Mouse (Mus musculus): ENCODE results near the gene 2010111I01Rik. TPM values are rescaled to one million over a fixed set of nuclear protein-coding genes. Genes with fewer than 3 reads are reported as not detected.
A peak's percentile ranks its signal among the peaks of the same experiment; 100 is the strongest.

2010111I01Rik gene
- total and polyA plus RNA-seq, 2 experiments, result 40.8 to 78.1 TPM

- DNase-seq (ENCODE audit: extremely low read depth, low read depth, low spot score), result no peak
- Histone ChIP-seq H3K79me2 (ENCODE audit: control insufficient read depth, insufficient read depth, low read length) (no peaks in the 10 kb centered on the region), H3K27me3 (ENCODE audit: control insufficient read depth, insufficient read depth, low read length) (no peaks in the 10 kb centered on the region), H3K4me1 (ENCODE audit: control insufficient read depth, insufficient read depth, low read length) (peaks cover 12% of the 10 kb centered on the region), H3K27ac (replicated peaks; ENCODE audit: insufficient read depth, low read depth, low read length) (no peak overlapping the region), H3K9ac (ENCODE audit: low read depth, low read length) (no peak overlapping the region), H3K36me3 (ENCODE audit: control insufficient read depth, insufficient read depth, low read length) (no peaks in the 10 kb centered on the region), H3K4me3 (ENCODE audit: insufficient read depth, low read depth, low read length) (no peak overlapping the region)
- WGBS, result 89% methylated on average over 3 of the region's 3 CpGs
- no peak for TF ChIP-seq CTCF (IDR thresholded peaks at IDR 0.05; ENCODE audit: low read depth, low read length)
- TF ChIP-seq POLR2A (IDR thresholded peaks at IDR 0.05; ENCODE audit: extremely low read depth, insufficient read depth, low read length), result no peak
Measured at GRCm38 (mm10) chr13:63118682-63119081, 154.0 kb downstream of the 2010111I01Rik start.

- Histone ChIP-seq H3K27ac (replicated peaks; ENCODE audit: insufficient read depth, low read depth, low read length) (no peak overlapping the region), H3K4me1 (ENCODE audit: control insufficient read depth, insufficient read depth, low read length) (no peaks in the 10 kb centered on the region), H3K36me3 (ENCODE audit: control insufficient read depth, insufficient read depth, low read length) (no peaks in the 10 kb centered on the region), H3K79me2 (ENCODE audit: control insufficient read depth, insufficient read depth, low read length) (no peaks in the 10 kb centered on the region), H3K4me3 (ENCODE audit: insufficient read depth, low read depth, low read length) (no peak overlapping the region), H3K9ac (ENCODE audit: low read depth, low read length) (no peak overlapping the region), H3K27me3 (ENCODE audit: control insufficient read depth, insufficient read depth, low read length) (no peaks in the 10 kb centered on the region)
- no peak for TF ChIP-seq POLR2A (IDR thresholded peaks at IDR 0.05; ENCODE audit: extremely low read depth, insufficient read depth, low read length)
- no peak for TF ChIP-seq CTCF (IDR thresholded peaks at IDR 0.05; ENCODE audit: low read depth, low read length)
- no peak for DNase-seq (ENCODE audit: extremely low read depth, low read depth, low spot score)
- WGBS, result 88% methylated on average over 2 of the region's 2 CpGs
Measured at GRCm38 (mm10) chr13:63120296-63120695, 155.6 kb downstream of the 2010111I01Rik start.

DNA sequence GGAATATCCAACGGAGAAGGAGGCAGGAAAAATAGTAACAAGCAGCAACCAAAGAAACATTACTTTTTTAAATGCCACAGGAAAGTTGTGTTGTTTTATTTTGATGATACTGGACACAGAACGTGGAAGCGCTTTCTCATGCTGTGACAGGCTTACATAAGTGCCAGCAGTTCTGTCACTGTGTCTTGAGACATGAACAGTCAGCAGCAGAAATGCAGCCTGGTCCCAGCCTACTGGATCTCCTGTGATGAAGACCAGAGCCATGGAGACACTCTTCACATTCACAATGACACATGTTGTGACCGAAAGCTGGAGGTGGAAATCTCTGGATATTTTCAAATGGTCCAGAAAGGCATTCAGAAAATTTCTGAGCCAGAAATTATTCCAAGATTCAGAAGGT, 157.1 kb downstream of the 2010111I01Rik start:
- H3K9ac ChIP-seq (ENCODE audit: low read depth, low read length), result no peak overlapping the region
- no peak for DNase-seq (ENCODE audit: extremely low read depth, low read depth, low spot score)
- TF ChIP-seq CTCF (IDR thresholded peaks at IDR 0.05; ENCODE audit: low read depth, low read length) (no peak), POLR2A (IDR thresholded peaks at IDR 0.05; ENCODE audit: extremely low read depth, insufficient read depth, low read length) (no peak)
- H3K27ac ChIP-seq (replicated peaks; ENCODE audit: insufficient read depth, low read depth, low read length), result no peak overlapping the region
- no peaks in the 10 kb centered on the region for H3K79me2 ChIP-seq (ENCODE audit: control insufficient read depth, insufficient read depth, low read length)
- no peaks in the 10 kb centered on the region for H3K27me3 ChIP-seq (ENCODE audit: control insufficient read depth, insufficient read depth, low read length)
- 93% methylated on average over 4 of the region's 4 CpGs for WGBS
- no peaks in the 10 kb centered on the region for H3K4me1 ChIP-seq (ENCODE audit: control insufficient read depth, insufficient read depth, low read length)
- no peaks in the 10 kb centered on the region for H3K36me3 ChIP-seq (ENCODE audit: control insufficient read depth, insufficient read depth, low read length)
- no peak overlapping the region for H3K4me3 ChIP-seq (ENCODE audit: insufficient read depth, low read depth, low read length)

- H3K36me3 ChIP-seq (ENCODE audit: control insufficient read depth, insufficient read depth, low read length), result no peaks in the 10 kb centered on the region
- no peak for DNase-seq (ENCODE audit: extremely low read depth, low read depth, low spot score)
- no peak overlapping the region for H3K4me3 ChIP-seq (ENCODE audit: insufficient read depth, low read depth, low read length)
- no peak for TF ChIP-seq POLR2A (IDR thresholded peaks at IDR 0.05; ENCODE audit: extremely low read depth, insufficient read depth, low read length)
- TF ChIP-seq CTCF (IDR thresholded peaks at IDR 0.05; ENCODE audit: low read depth, low read length), result no peak
- no peaks in the 10 kb centered on the region for H3K27me3 ChIP-seq (ENCODE audit: control insufficient read depth, insufficient read depth, low read length)
- 79% methylated on average over 3 of the region's 3 CpGs for WGBS
- H3K79me2 ChIP-seq (ENCODE audit: control insufficient read depth, insufficient read depth, low read length), result no peaks in the 10 kb centered on the region
- no peak overlapping the region for H3K9ac ChIP-seq (ENCODE audit: low read depth, low read length)
- H3K4me1 ChIP-seq (ENCODE audit: control insufficient read depth, insufficient read depth, low read length), result no peaks in the 10 kb centered on the region; the same call in 1 of the 2 replicates
- no peak overlapping the region for H3K27ac ChIP-seq (replicated peaks; ENCODE audit: insufficient read depth, low read depth, low read length)
Measured at GRCm38 (mm10) chr13:63126206-63126605, 161.5 kb downstream of the 2010111I01Rik start.

DNA sequence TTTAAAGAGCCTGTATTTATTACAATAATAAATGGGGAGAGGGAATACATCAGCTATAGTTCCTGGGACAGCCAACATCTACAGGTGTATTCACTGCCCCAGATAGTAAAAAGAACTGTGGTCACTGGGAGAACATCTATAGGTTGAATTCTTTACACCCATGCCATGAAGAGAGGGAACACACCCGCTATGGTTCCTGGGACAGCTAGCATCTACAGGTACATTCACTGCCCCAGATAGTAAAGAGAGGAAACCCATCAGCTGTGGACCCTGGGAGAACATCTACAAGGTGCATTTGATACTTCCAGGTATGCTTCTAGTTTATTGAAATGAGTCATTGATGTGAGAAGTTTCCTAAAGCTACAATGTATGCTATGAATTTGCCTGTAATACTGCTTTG, 162.8 kb downstream of the 2010111I01Rik start:
- Histone ChIP-seq H3K27ac (replicated peaks; ENCODE audit: insufficient read depth, low read depth, low read length) (no peak overlapping the region), H3K4me3 (ENCODE audit: insufficient read depth, low read depth, low read length) (no peak overlapping the region), H3K4me1 (ENCODE audit: control insufficient read depth, insufficient read depth, low read length) (no peaks in the 10 kb centered on the region; the same call in 1 of the 2 replicates), H3K79me2 (ENCODE audit: control insufficient read depth, insufficient read depth, low read length) (no peaks in the 10 kb centered on the region), H3K9ac (ENCODE audit: low read depth, low read length) (no peak overlapping the region), H3K27me3 (ENCODE audit: control insufficient read depth, insufficient read depth, low read length) (no peaks in the 10 kb centered on the region), H3K36me3 (ENCODE audit: control insufficient read depth, insufficient read depth, low read length) (no peaks in the 10 kb centered on the region)
- TF ChIP-seq CTCF (IDR thresholded peaks at IDR 0.05; ENCODE audit: low read depth, low read length) (no peak), POLR2A (IDR thresholded peaks at IDR 0.05; ENCODE audit: extremely low read depth, insufficient read depth, low read length) (no peak)
- DNase-seq (ENCODE audit: extremely low read depth, low read depth, low spot score), result no peak
- WGBS, result 100% methylated on average over 1 of the region's 1 CpGs

DNA sequence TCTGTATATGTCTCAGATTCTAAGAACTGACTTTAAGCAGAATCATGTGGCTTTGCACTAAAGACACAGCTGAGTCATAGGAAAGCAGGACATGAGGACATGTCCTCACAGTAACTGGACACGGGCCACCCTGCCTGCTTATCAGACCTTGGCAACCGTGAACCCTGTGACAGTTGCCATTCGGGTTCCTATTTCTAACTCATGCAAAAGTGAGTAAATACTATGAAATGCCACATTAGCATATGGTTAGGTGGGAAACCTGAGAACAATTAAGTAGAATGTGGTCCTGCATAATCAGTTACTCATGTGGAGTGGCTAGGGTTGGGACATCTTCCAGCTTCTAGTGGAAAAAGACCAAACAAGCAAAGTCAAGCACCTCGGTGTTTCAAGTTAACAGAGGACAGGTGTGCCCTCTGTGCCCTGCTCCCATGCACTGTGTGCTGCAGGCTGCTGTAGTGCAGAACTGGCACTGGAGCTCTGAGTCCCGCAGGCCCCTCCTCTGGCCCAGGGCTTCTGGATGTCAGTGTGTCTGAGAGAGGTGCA, 170.3 kb downstream of the 2010111I01Rik start:
- Histone ChIP-seq H3K4me1 (ENCODE audit: control insufficient read depth, insufficient read depth, low read length) (peaks cover 6% of the 10 kb centered on the region), H3K4me3 (ENCODE audit: insufficient read depth, low read depth, low read length) (no peak overlapping the region), H3K27ac (replicated peaks; ENCODE audit: insufficient read depth, low read depth, low read length) (no peak overlapping the region), H3K9ac (ENCODE audit: low read depth, low read length) (no peak overlapping the region), H3K79me2 (ENCODE audit: control insufficient read depth, insufficient read depth, low read length) (no peaks in the 10 kb centered on the region), H3K27me3 (ENCODE audit: control insufficient read depth, insufficient read depth, low read length) (no peaks in the 10 kb centered on the region), H3K36me3 (ENCODE audit: control insufficient read depth, insufficient read depth, low read length) (no peaks in the 10 kb centered on the region)
- DNase-seq (ENCODE audit: extremely low read depth, low read depth, low spot score), result peak; percentile 83
- 22% methylated on average over 5 of the region's 5 CpGs for WGBS
- TF ChIP-seq POLR2A (IDR thresholded peaks at IDR 0.05; ENCODE audit: extremely low read depth, insufficient read depth, low read length), result no peak
- TF ChIP-seq CTCF (IDR thresholded peaks at IDR 0.05; ENCODE audit: low read depth, low read length), result no peak
